Mouse (Mus musculus): Measurements from ENCODE around the gene Nrros.

DNA sequence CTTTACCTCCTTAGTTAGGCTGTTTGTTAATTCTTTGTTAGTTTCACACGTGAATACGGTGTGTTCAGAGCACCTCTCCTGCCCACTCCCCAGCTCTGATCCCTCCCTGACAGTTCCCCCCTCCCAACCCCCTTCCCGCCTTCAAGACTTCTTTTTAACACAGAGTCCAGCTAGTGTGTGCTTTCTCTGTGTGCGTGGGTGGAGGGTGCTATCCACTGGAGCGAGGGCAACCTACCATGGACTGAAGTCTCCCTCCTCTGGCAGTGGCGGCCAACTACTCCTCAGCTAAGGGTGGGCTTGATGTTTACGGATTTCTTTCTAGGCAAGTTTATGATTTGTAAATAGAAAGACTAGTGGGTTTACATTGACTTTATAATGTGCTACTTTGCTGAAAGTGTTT lies 57.2 kb downstream of the Nrros start:
- TF ChIP-seq CTCF (IDR thresholded peaks at IDR 0.05; ENCODE audit: borderline replicate concordance, extremely low read depth, insufficient read depth, insufficient read length), result no peak
- TF ChIP-seq POLR2A (IDR thresholded peaks at IDR 0.05; ENCODE audit: borderline replicate concordance, extremely low read depth, insufficient read depth, insufficient read length, poor library complexity, severe bottlenecking), result no peak
